Mouse (Mus musculus): Measurements from ENCODE around the gene Cd180.

- TF ChIP-seq CTCF (IDR thresholded peaks at IDR 0.05; ENCODE audit: low read depth) = no peak
- no peak for TF ChIP-seq EP300 (IDR thresholded peaks at IDR 0.05; ENCODE audit: low read depth)
These were observed 71.9 kb downstream of the Cd180 start for GRCm38 (mm10) chr13:102765216-102765615.

Data from liver, embryonic 14.5 days (tissue).